Mouse (Mus musculus): ENCODE measurements around the gene Gsdma2. TPM values are rescaled to one million over a fixed set of nuclear protein-coding genes. Genes with fewer than 3 reads are reported as not detected.
"Not testable (repeated sequence)": the region's sequence is repeated elsewhere in the genome, so short reads cannot be mapped to it uniquely, and the experiment has no call there.

Gene Gsdma2
- polyA plus RNA-seq, 1 experiment from 2014 or later: not detected

- Histone ChIP-seq H3K9ac (ENCODE audit: low read length) (no peak within 1 kb of the TSS), H3K4me3 (ENCODE audit: control insufficient read depth in 1 of 2, insufficient read depth in 1 of 2, low read depth in 1 of 2, low read length in 2 of 2) (no peak within 1 kb of the TSS), H3K9me3 (ENCODE audit: control insufficient read depth, low read length) (no peaks in the 10 kb centered on the region), H3K27me3 (ENCODE audit: control insufficient read depth, insufficient read depth, low read length) (peaks cover 28% of the 10 kb centered on the region), H3K4me2 (ENCODE audit: low read length) (no peak within 1 kb of the TSS), H3K27ac (replicated peaks in 1 of 2; ENCODE audit: control insufficient read depth in 1 of 2, insufficient read depth in 1 of 2, low read depth in 2 of 2, low read length in 2 of 2) (no peak within 1 kb of the TSS), H3K36me3 (ENCODE audit: control insufficient read depth, insufficient read depth, low read length) (no peaks in the 10 kb centered on the region), H3K4me1 (ENCODE audit: control insufficient read depth in 2 of 2, insufficient read depth in 2 of 2, low read length in 2 of 2) (no peaks in the 10 kb centered on the region)
- ATAC-seq (ENCODE audit: insufficient number of reproducible peaks, insufficient read depth, low FRiP score, low read depth): no peak
- 20% methylated on average over 4 of the region's 4 CpGs for WGBS
Observed at GRCm38 (mm10) chr11:98664091-98664490, 17.5 kb downstream of the Gsdma2 start, which contains the start of gene Gsdma. Gene Gsdma (plus strand): TSS chr11:98664351.

GRCm38 (mm10) chr11:98668984-98669383 is 22.4 kb downstream of the Gsdma2 start:
- Histone ChIP-seq H3K9ac (ENCODE audit: low read length) (no peak overlapping the region), H3K9me3 (ENCODE audit: control insufficient read depth, low read length) (no peaks in the 10 kb centered on the region), H3K27ac (replicated peaks in 1 of 2; ENCODE audit: control insufficient read depth in 1 of 2, insufficient read depth in 1 of 2, low read depth in 2 of 2, low read length in 2 of 2) (no peak overlapping the region), H3K4me1 (ENCODE audit: control insufficient read depth in 2 of 2, insufficient read depth in 2 of 2, low read length in 2 of 2) (no peaks in the 10 kb centered on the region), H3K27me3 (ENCODE audit: control insufficient read depth, insufficient read depth, low read length) (peaks cover 43% of the 10 kb centered on the region), H3K4me2 (ENCODE audit: low read length) (no peak overlapping the region), H3K36me3 (ENCODE audit: control insufficient read depth, insufficient read depth, low read length) (no peaks in the 10 kb centered on the region), H3K4me3 (ENCODE audit: control insufficient read depth in 1 of 2, insufficient read depth in 1 of 2, low read depth in 1 of 2, low read length in 2 of 2) (no peak overlapping the region)
- WGBS: 57% methylated on average over 2 of the region's 2 CpGs
- no peak for ATAC-seq (ENCODE audit: insufficient number of reproducible peaks, insufficient read depth, low FRiP score, low read depth)

GRCm38 (mm10) chr11:98671284-98671815 is 24.8 kb downstream of the Gsdma2 start:
- Histone ChIP-seq H3K36me3 (ENCODE audit: control insufficient read depth, insufficient read depth, low read length) (no peaks in the 10 kb centered on the region), H3K9ac (ENCODE audit: low read length) (no peak overlapping the region), H3K9me3 (ENCODE audit: control insufficient read depth, low read length) (no peaks in the 10 kb centered on the region), H3K27me3 (ENCODE audit: control insufficient read depth, insufficient read depth, low read length) (peaks cover 42% of the 10 kb centered on the region), H3K4me2 (ENCODE audit: low read length) (no peak overlapping the region), H3K27ac (replicated peaks in 1 of 2; ENCODE audit: control insufficient read depth in 1 of 2, insufficient read depth in 1 of 2, low read depth in 2 of 2, low read length in 2 of 2) (no peak overlapping the region), H3K4me3 (ENCODE audit: control insufficient read depth in 1 of 2, insufficient read depth in 1 of 2, low read depth in 1 of 2, low read length in 2 of 2) (no peak overlapping the region), H3K4me1 (ENCODE audit: control insufficient read depth in 2 of 2, insufficient read depth in 2 of 2, low read length in 2 of 2) (no peaks in the 10 kb centered on the region)
- WGBS: 49% methylated on average over 3 of the region's 3 CpGs
- ATAC-seq (ENCODE audit: insufficient number of reproducible peaks, insufficient read depth, low FRiP score, low read depth): no peak

- Histone ChIP-seq H3K4me3 (ENCODE audit: control insufficient read depth in 1 of 2, insufficient read depth in 1 of 2, low read depth in 1 of 2, low read length in 2 of 2) (no peak overlapping the region), H3K4me1 (ENCODE audit: control insufficient read depth in 2 of 2, insufficient read depth in 2 of 2, low read length in 2 of 2) (no peaks in the 10 kb centered on the region), H3K9me3 (ENCODE audit: control insufficient read depth, low read length) (no peaks in the 10 kb centered on the region), H3K36me3 (ENCODE audit: control insufficient read depth, insufficient read depth, low read length) (no peaks in the 10 kb centered on the region), H3K27me3 (ENCODE audit: control insufficient read depth, insufficient read depth, low read length) (peaks cover 37% of the 10 kb centered on the region), H3K4me2 (ENCODE audit: low read length) (no peak overlapping the region), H3K9ac (ENCODE audit: low read length) (no peak overlapping the region), H3K27ac (replicated peaks in 1 of 2; ENCODE audit: control insufficient read depth in 1 of 2, insufficient read depth in 1 of 2, low read depth in 2 of 2, low read length in 2 of 2) (no peak overlapping the region)
- ATAC-seq (ENCODE audit: insufficient number of reproducible peaks, insufficient read depth, low FRiP score, low read depth): no peak
- 45% methylated on average over 5 of the region's 5 CpGs for WGBS
Observed at GRCm38 (mm10) chr11:98671857-98672256, 25.3 kb downstream of the Gsdma2 start.

- Histone ChIP-seq H3K9me3 (ENCODE audit: control insufficient read depth, low read length) (no peaks in the 10 kb centered on the region), H3K4me1 (ENCODE audit: control insufficient read depth in 2 of 2, insufficient read depth in 2 of 2, low read length in 2 of 2) (no peaks in the 10 kb centered on the region), H3K9ac (ENCODE audit: low read length) (no peak overlapping the region), H3K27me3 (ENCODE audit: control insufficient read depth, insufficient read depth, low read length) (peaks cover 31% of the 10 kb centered on the region), H3K4me3 (ENCODE audit: control insufficient read depth in 1 of 2, insufficient read depth in 1 of 2, low read depth in 1 of 2, low read length in 2 of 2) (no peak overlapping the region), H3K36me3 (ENCODE audit: control insufficient read depth, insufficient read depth, low read length) (no peaks in the 10 kb centered on the region), H3K27ac (replicated peaks in 1 of 2; ENCODE audit: control insufficient read depth in 1 of 2, insufficient read depth in 1 of 2, low read depth in 2 of 2, low read length in 2 of 2) (no peak overlapping the region), H3K4me2 (ENCODE audit: low read length) (no peak overlapping the region)
- 65% methylated on average over 5 of the region's 5 CpGs for WGBS
- ATAC-seq (ENCODE audit: insufficient number of reproducible peaks, insufficient read depth, low FRiP score, low read depth): no peak
Observed at GRCm38 (mm10) chr11:98672482-98672881, 25.9 kb downstream of the Gsdma2 start.

GRCm38 (mm10) chr11:98673136-98673535 is 26.6 kb downstream of the Gsdma2 start:
- H3K4me1 ChIP-seq (ENCODE audit: control insufficient read depth in 2 of 2, insufficient read depth in 2 of 2, low read length in 2 of 2); H3K9ac ChIP-seq (ENCODE audit: low read length); H3K4me2 ChIP-seq (ENCODE audit: low read length); H3K4me3 ChIP-seq (ENCODE audit: control insufficient read depth in 1 of 2, insufficient read depth in 1 of 2, low read depth in 1 of 2, low read length in 2 of 2); H3K36me3 ChIP-seq (ENCODE audit: control insufficient read depth, insufficient read depth, low read length); H3K27ac ChIP-seq (replicated peaks in 1 of 2; ENCODE audit: control insufficient read depth in 1 of 2, insufficient read depth in 1 of 2, low read depth in 2 of 2, low read length in 2 of 2); H3K9me3 ChIP-seq (ENCODE audit: control insufficient read depth, low read length): not testable (repeated sequence)
- 3% methylated on average over 6 of the region's 7 CpGs for WGBS
- H3K27me3 ChIP-seq (ENCODE audit: control insufficient read depth, insufficient read depth, low read length): peaks cover 24% of the 10 kb centered on the region
- ATAC-seq (ENCODE audit: insufficient number of reproducible peaks, insufficient read depth, low FRiP score, low read depth): peak; percentile 54; the same call in 1 of the 2 replicates

GRCm38 (mm10) chr11:98675829-98676363 is 29.3 kb downstream of the Gsdma2 start:
- no peak overlapping the region for H3K4me3 ChIP-seq (ENCODE audit: control insufficient read depth in 1 of 2, insufficient read depth in 1 of 2, low read depth in 1 of 2, low read length in 2 of 2)

GRCm38 (mm10) chr11:98680023-98680422 is 33.5 kb downstream of the Gsdma2 start:
- no peak for ATAC-seq (ENCODE audit: insufficient number of reproducible peaks, insufficient read depth, low FRiP score, low read depth)
- WGBS: 87% methylated on average over 1 of the region's 1 CpGs
- H3K36me3 ChIP-seq (ENCODE audit: control insufficient read depth, insufficient read depth, low read length): peaks cover 4% of the 10 kb centered on the region
- H3K4me2 ChIP-seq (ENCODE audit: low read length): no peak overlapping the region
- H3K9me3 ChIP-seq (ENCODE audit: control insufficient read depth, low read length): no peaks in the 10 kb centered on the region
- no peaks in the 10 kb centered on the region for H3K27me3 ChIP-seq (ENCODE audit: control insufficient read depth, insufficient read depth, low read length)
- H3K4me1 ChIP-seq (ENCODE audit: control insufficient read depth in 2 of 2, insufficient read depth in 2 of 2, low read length in 2 of 2): peaks cover 2 to 9% of the 10 kb centered on the region in 2 experiments; a peak in 3 of 4 replicates
- no peak overlapping the region for H3K27ac ChIP-seq (replicated peaks in 1 of 2; ENCODE audit: control insufficient read depth in 1 of 2, insufficient read depth in 1 of 2, low read depth in 2 of 2, low read length in 2 of 2)
- no peak overlapping the region for H3K9ac ChIP-seq (ENCODE audit: low read length)
- no peak overlapping the region for H3K4me3 ChIP-seq (ENCODE audit: control insufficient read depth in 1 of 2, insufficient read depth in 1 of 2, low read depth in 1 of 2, low read length in 2 of 2)

More at GRCm38 (mm10) chr11:98675829-98676363, 29.3 kb downstream of the Gsdma2 start:
- no peak overlapping the region for H3K9ac ChIP-seq (ENCODE audit: low read length)
- no peak overlapping the region for H3K27ac ChIP-seq (replicated peaks in 1 of 2; ENCODE audit: control insufficient read depth in 1 of 2, insufficient read depth in 1 of 2, low read depth in 2 of 2, low read length in 2 of 2)
- ATAC-seq (ENCODE audit: insufficient number of reproducible peaks, insufficient read depth, low FRiP score, low read depth): no peak
- H3K27me3 ChIP-seq (ENCODE audit: control insufficient read depth, insufficient read depth, low read length): peaks cover 7% of the 10 kb centered on the region
- no peaks in the 10 kb centered on the region for H3K4me1 ChIP-seq (ENCODE audit: control insufficient read depth in 2 of 2, insufficient read depth in 2 of 2, low read length in 2 of 2)
- 26% methylated on average over 7 of the region's 7 CpGs for WGBS
- no peak overlapping the region for H3K4me2 ChIP-seq (ENCODE audit: low read length)
- no peaks in the 10 kb centered on the region for H3K9me3 ChIP-seq (ENCODE audit: control insufficient read depth, low read length)
- H3K36me3 ChIP-seq (ENCODE audit: control insufficient read depth, insufficient read depth, low read length): no peaks in the 10 kb centered on the region

Data from heart, embryonic 14.5 days (tissue).